Mouse (Mus musculus) forebrain, embryonic 10.5 days (tissue): ENCODE results near the gene Agap1. TPM values are rescaled to one million over a fixed set of nuclear protein-coding genes. Genes with fewer than 3 reads are reported as not detected.

Source experiments
- DNase-seq: peaks from one replicate; pipeline ENCODE4 v3.0.0-alpha.2; 2017; ENCODE audit warnings: low spot score; ENCODE audit errors: extremely low spot score
- H3K27ac ChIP-seq: fragments of 300-500 bp; sonication (generic); 2 replicates; pipeline ENCODE4 v1.5.1; 2016; ENCODE audit warnings: mild to moderate bottlenecking
- H3K27me3 ChIP-seq: fragments of 300-500 bp; sonication (generic); 2 replicates; pipeline ENCODE4 v1.6.1; 2016; ENCODE audit warnings: mild to moderate bottlenecking; ENCODE audit not compliant: poor library complexity, severe bottlenecking
- H3K36me3 ChIP-seq: fragments of 300-500 bp; sonication (generic); replicated peaks from 2 replicates; pipeline ENCODE4 v1.6.1; 2016; ENCODE audit warnings: mild to moderate bottlenecking, moderate library complexity
- H3K4me1 ChIP-seq: fragments of 300-500 bp; sonication (generic); 2 replicates; pipeline ENCODE4 v1.6.1; 2016
- H3K4me3 ChIP-seq: fragments of 300-500 bp; sonication (generic); 2 replicates; pipeline ENCODE4 v1.5.1; 2016; ENCODE audit warnings: mild to moderate bottlenecking, moderate library complexity
- H3K9me3 ChIP-seq: fragments of 300-500 bp; sonication (generic); 2 replicates; pipeline ENCODE4 v1.6.1; 2016; ENCODE audit warnings: mild to moderate bottlenecking, moderate library complexity
- WGBS: fragments of 180-500 bp; shearing (Covaris S2); methylation state at CpG from one replicate; pipeline ENCODE4 v1.1.7; 2016; 5-methylcytosine and 5-hydroxymethylcytosine counted together
- polyA plus RNA-seq: library from polyadenylated mRNA; unstranded; fragments of >200 nt; fragmentation: Nextera tagmentation; extraction: Ambion mirVana; gene quantifications from 2 replicates; pipeline ENCODE4 v1.2.1, GENCODE M21; 2016

Gene Agap1
- polyA plus RNA-seq, 1 experiment from 2014 or later = 14.3 TPM

DNA sequence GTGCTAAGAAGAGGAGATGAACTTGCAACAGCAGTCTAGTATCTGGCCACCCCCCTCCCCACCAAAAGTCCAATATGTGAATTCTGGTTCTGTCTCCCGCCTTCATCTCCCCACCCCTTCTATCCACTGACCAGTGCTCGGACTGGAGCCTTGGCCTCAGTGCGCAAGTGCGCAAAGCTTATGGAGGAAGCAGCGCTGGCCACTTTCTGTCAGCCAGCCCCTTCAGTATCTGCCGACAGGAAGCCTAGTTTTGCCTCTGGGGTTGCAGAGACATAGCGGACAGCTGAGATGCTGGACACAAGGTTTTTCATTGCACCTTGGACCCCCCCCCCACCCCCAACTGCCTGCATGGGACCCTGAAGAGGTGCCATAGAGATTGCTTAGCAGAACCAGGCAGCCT lies 467.7 kb downstream of the Agap1 start:
- Histone ChIP-seq H3K4me1 (peaks cover 60% of the 10 kb centered on the region), H3K4me3 (peak overlapping the region; percentile 43)

DNA sequence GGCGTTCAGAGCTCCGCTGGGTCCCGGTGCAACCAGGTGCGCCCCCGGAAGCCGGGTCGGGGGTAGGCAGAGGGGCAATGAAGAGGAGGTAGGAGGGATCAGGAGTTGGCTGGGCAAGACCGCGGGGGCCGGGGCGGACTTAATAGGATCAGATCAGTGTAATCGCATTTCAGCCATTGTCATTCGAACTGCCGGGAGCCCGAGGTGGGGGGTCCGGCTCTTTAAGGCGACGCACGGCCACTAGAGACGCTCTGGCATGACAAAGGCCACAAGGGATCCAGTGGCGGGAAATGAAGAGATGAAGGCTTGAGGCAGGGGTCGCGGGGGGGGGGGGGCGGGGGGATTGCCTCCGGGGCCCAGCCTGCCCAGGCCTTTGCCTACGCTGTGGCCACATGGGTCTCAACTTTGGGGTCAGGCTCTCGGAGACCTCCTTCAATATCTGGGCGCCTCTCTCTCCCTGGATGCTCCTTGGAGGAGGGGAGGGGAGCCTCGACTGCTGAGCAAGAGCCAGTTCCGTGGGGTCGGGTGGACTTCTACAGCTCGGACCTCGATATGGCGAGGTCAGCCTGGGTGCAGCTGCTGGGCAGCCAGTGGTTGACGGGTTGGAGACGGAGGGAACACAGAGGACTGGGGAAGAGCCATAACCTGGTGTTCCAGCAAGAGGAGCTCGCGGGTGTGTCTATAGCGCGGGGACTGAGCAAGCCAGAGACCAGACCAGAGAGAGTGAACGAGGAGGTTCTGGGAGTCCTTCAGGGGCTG lies 468.5 kb downstream of the Agap1 start:
- WGBS = under 1% methylated on average over 41 of the region's 41 CpGs
- Histone ChIP-seq H3K4me3 (peak overlapping the region; percentile 43), H3K27me3 (peaks cover 100% of the 10 kb centered on the region), H3K27ac (peak overlapping the region; percentile 58), H3K9me3 (peaks cover 11% of the 10 kb centered on the region), H3K36me3 (no peaks in the 10 kb centered on the region), H3K4me1 (peaks cover 64% of the 10 kb centered on the region)
- peak; percentile 53 for DNase-seq

More for the DNA sequence above, 467.7 kb downstream of the Agap1 start:
- peak; percentile 53 for DNase-seq
- Histone ChIP-seq H3K27me3 (peaks cover 100% of the 10 kb centered on the region), H3K9me3 (peaks cover 11% of the 10 kb centered on the region), H3K36me3 (no peaks in the 10 kb centered on the region), H3K27ac (0 out of 2 replicates have a peak overlapping the region, but pooled peaks have one; percentile 58)
- WGBS = 2% methylated on average over 7 of the region's 7 CpGs

DNA sequence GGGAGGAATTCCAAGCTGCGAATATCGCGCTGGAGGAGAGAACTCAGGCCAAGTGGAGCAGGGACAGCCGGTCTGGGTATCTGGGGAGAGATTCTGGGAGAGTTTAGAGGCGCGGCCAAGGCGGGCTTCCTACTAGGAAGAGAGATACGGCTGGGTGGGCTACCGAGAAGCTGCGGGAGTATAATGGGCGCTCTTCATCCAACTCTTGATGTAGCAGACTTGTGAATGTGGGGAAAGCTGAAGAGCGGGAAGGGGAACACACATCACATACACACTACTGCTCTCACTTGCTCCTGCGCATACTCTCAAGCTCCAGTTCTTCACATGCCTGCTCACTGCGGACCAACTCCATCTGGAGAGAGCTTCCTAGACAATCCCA lies 469.0 kb downstream of the Agap1 start:
- Histone ChIP-seq H3K4me1 (peaks cover 64% of the 10 kb centered on the region), H3K36me3 (no peaks in the 10 kb centered on the region), H3K27me3 (peaks cover 100% of the 10 kb centered on the region), H3K4me3 (peak overlapping the region; percentile 43), H3K27ac (0 out of 2 replicates have a peak overlapping the region, but pooled peaks have one; percentile 58), H3K9me3 (peaks cover 7% of the 10 kb centered on the region)
- no peak for DNase-seq
- WGBS = 2% methylated on average over 14 of the region's 14 CpGs

DNA sequence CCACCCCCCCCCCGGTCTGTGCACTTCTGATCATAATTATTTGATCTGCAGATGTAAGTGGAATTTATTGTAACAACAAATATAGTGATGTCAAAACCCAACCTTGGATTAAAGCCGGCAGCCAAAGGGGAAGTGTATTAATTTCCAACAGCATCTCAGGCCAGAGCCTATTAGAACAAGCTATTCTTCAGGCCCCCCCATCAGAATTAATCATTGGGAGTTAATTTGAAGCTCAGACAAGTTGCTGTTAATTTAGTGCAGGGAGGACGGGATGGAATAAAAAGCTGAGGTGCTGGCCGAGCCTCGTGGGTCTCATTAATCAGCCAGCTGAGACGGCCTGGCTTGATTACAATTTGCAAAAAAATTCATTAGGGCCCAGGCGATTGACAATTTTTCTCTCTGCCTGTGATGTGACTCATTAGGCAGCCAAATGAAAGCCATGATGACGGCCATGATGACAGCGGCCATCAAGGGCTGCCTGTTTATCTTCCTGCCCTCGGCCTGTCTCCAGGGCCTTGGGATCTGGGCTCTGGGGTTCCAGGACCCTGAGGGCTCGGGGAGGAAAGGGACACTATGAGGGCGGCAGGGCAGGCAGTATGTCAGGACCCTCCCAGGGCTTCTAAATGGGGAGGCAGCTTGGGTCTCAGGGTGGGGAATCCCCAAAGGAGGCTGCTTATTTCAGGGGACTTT lies 471.0 kb downstream of the Agap1 start:
- 8% methylated on average over 12 of the region's 12 CpGs for WGBS
- no peak overlapping the region for H3K27ac ChIP-seq
- peaks cover 100% of the 10 kb centered on the region for H3K27me3 ChIP-seq
- H3K4me1 ChIP-seq = peaks cover 84% of the 10 kb centered on the region
- H3K36me3 ChIP-seq = no peaks in the 10 kb centered on the region
- H3K4me3 ChIP-seq = no peak overlapping the region
- peak; percentile 29 for DNase-seq
- H3K9me3 ChIP-seq = no peaks in the 10 kb centered on the region

DNA sequence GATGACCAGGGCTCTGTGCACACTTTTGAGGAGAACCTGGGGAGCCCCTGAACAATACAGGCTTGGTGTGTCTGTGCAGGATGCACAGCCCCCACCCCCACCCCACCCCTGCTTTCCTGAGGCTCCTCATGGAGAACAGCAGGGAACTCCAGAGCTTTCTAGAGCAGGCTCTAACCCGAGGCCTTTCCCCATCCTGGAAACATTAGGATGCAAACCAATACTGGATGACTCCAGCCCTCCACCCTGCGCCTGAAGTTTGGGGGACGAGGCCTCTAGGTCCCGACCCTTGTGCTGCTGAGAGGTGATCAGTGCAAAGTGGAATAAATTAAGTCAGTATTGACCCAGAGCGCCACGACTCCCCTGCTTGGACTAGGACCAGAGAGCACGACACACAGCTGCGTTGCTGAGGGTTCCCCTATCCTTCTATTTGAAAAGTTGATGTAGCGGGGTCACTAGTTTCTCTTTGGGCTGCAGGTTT lies 472.0 kb downstream of the Agap1 start:
- Histone ChIP-seq H3K9me3 (no peaks in the 10 kb centered on the region), H3K36me3 (no peaks in the 10 kb centered on the region), H3K4me3 (peak overlapping the region; percentile 37), H3K4me1 (peaks cover 93% of the 10 kb centered on the region), H3K27ac (no peak overlapping the region), H3K27me3 (peaks cover 100% of the 10 kb centered on the region)
- peak; percentile 45 for DNase-seq
- WGBS = 1% methylated on average over 9 of the region's 9 CpGs

DNA sequence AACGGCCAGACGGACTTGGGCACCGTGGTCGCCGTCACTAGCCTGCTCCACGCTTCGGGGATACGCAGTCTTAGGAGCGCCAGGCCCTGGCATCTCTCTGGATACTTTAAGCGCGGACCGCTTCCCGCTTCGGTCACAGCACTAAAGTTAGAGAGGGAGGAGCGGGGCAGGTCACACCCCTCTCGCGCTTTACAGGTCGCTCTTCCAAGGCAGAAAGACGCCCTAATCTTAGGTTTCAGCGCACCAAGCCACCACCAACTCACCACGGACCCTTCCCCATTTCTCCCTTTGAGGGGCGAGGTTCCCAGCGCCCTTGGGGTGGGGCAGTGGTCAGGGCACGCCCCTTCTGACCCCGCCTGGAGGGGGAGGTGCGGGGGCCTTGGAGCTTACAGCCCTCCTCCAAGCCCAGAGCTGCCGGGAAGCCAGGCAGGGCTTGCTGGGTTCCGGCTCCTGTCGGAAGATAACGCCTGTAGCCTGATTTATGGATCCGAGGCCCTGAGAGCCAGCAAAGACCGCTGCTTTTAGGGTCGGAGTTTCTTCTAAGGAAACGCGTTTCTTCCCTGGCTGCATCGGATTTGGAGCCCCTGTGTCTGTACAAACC lies 472.6 kb downstream of the Agap1 start:
- no peak overlapping the region for H3K27ac ChIP-seq
- WGBS = under 1% methylated on average over 36 of the region's 36 CpGs
- peak overlapping the region; percentile 37 for H3K4me3 ChIP-seq
- no peaks in the 10 kb centered on the region for H3K9me3 ChIP-seq
- peaks cover 93% of the 10 kb centered on the region for H3K4me1 ChIP-seq
- no peak for DNase-seq
- no peaks in the 10 kb centered on the region for H3K36me3 ChIP-seq
- H3K27me3 ChIP-seq = peaks cover 100% of the 10 kb centered on the region

DNA sequence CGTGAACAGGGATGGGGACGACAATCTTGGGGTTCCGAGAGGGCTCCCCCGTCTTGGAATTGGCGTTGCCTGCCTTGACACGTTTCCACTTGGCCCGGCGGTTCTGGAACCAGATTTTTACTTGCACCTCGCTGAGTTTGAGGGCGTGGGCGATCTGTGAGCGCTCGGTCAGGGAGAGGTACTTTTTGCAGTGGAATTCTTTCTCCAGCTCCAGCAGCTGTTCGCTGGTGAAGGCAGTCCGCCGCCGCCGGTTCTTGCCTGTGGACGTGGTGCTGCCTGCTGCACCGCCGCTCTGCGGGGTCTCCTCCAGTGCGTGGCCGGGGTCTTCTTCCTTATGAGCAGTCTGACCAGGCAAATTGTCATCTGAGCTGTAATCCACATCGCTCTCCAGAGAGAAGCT lies 474.1 kb downstream of the Agap1 start:
- H3K27ac ChIP-seq = no peak overlapping the region
- DNase-seq = no peak
- H3K4me3 ChIP-seq = peak overlapping the region; percentile 59; the same call in 1 of the 2 replicates
- peaks cover 100% of the 10 kb centered on the region for H3K27me3 ChIP-seq
- H3K4me1 ChIP-seq = peaks cover 93% of the 10 kb centered on the region
- no peaks in the 10 kb centered on the region for H3K9me3 ChIP-seq
- no peaks in the 10 kb centered on the region for H3K36me3 ChIP-seq
- WGBS = under 1% methylated on average over 25 of the region's 25 CpGs

DNA sequence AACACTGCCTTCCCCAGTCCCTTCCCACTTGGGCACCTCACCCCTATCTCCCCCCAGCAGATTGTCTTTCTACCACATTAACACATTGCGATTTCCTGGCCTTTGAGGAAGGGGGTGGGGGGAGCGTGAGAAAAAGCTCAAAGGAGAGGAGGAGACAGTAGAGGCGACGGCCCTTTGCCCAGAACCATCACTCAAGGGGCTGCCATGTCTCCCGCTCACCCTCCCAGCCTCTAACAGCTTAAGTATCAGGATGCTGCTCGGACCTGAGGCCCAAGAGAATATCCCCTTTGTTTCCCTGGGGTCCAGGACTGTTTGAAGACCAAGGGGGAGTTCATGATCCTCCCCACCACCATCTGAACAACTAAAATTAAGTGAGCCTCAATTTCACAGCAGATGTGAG lies 474.6 kb downstream of the Agap1 start:
- peaks cover 94% of the 10 kb centered on the region for H3K4me1 ChIP-seq
- no peaks in the 10 kb centered on the region for H3K9me3 ChIP-seq
- peaks cover 100% of the 10 kb centered on the region for H3K27me3 ChIP-seq
- WGBS = under 1% methylated on average over 6 of the region's 6 CpGs
- DNase-seq = peak; percentile 42
- peak overlapping the region; percentile 59 for H3K4me3 ChIP-seq
- H3K27ac ChIP-seq = no peak overlapping the region
- no peaks in the 10 kb centered on the region for H3K36me3 ChIP-seq

DNA sequence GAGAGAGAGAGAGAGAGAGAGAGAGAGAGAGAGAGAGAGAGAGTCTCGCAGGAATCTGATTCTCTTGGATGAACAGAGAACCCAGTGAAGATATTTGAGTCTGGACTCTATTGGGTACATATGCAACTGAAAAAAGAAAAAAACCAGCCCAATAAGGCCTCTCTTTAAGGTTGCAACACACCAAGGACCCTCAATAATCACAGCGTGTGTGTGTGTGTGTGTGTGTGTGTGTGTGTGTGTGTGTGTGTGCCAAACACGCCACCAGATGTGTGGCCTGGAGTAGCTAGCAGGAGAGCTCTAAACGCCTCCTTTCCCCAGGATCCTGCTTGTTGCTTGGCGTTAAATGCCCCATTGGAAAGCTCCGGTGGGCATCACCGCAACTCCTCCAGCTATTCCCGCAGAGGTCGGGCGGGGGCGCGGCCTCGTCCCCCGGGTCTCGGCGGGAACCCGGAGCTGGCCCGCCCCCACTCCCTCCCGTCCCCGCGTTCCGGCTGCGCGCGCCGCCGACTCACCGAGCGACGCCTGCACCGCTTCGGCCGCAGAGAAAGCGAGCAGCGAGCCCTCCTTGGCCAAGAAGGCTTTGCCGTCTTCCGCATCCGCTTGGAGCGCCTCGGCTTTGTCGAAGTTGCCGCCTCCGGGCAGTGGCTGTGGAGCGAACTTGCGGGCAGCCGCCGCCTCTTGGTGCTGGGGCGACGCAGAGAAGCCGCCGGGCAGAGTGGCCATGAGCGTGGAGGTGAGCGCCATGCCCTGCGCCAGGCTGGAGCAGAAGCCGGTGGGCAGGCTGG lies 475.3 kb downstream of the Agap1 start:
- Histone ChIP-seq H3K4me1 (peaks cover 94% of the 10 kb centered on the region), H3K27me3 (peaks cover 100% of the 10 kb centered on the region), H3K9me3 (no peaks in the 10 kb centered on the region), H3K27ac (peak overlapping the region; percentile 71), H3K4me3 (peak overlapping the region; percentile 59), H3K36me3 (no peaks in the 10 kb centered on the region)
- WGBS = under 1% methylated on average over 55 of the region's 55 CpGs
- DNase-seq = peak; percentile 70

DNA sequence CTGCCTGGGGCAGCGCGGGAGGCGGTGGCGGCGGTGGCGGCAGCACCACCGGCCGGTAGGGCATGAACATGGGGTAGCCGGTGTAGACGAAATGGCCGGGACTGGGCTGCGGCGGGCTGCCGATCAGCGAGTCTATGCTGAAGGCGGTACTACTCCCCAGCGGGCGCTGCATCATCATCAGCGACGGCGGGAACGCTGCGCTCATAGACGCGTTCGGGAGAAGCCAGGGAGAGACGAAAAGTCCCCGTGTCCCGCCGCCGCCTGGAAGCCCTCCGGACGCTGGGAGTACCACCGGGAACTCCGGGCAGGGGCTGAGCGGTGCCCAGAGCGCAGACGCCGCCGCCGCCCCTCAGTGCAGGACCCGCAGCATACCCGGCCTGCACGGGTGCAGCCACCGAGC lies 475.9 kb downstream of the Agap1 start:
- Histone ChIP-seq H3K9me3 (no peaks in the 10 kb centered on the region), H3K36me3 (no peaks in the 10 kb centered on the region), H3K4me1 (peaks cover 94% of the 10 kb centered on the region), H3K4me3 (peak overlapping the region; percentile 59), H3K27ac (peak overlapping the region; percentile 71), H3K27me3 (peaks cover 100% of the 10 kb centered on the region)
- DNase-seq = no peak
- WGBS = under 1% methylated on average over 45 of the region's 45 CpGs

DNA sequence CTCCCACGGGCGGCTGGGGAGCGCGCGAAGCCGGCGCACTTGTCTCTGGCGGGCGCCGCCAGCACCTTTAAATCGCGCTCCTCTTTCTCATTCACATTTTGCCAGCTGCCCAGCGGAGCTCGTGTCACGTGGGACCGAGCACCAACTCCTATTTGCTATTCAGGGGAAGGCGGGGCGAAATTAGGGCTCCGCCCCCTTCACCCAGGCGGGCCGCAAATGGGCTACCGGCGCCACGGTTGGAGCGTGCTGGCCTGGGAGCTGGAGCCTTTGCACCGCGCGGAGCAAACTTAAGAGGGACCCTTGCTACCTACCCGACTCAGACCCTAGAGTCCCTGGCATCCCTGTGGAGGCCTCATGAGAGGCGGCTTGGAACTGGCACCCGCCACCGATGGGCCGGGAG lies 476.5 kb downstream of the Agap1 start, which contains the start of gene Gbx2:
Gene Gbx2, minus strand, starts transcription at position 60 of the 400 bp plus-strand sequence.
- H3K4me1 ChIP-seq = peaks cover 94% of the 10 kb centered on the region
- H3K36me3 ChIP-seq = no peaks in the 10 kb centered on the region
- H3K27me3 ChIP-seq = peaks cover 100% of the 10 kb centered on the region
- WGBS = under 1% methylated on average over 33 of the region's 33 CpGs
- H3K4me3 ChIP-seq = peak within 1 kb of the TSS; percentile 59
- peak; percentile 90 for DNase-seq
- peak within 1 kb of the TSS; percentile 71 for H3K27ac ChIP-seq
- H3K9me3 ChIP-seq = no peaks in the 10 kb centered on the region

DNA sequence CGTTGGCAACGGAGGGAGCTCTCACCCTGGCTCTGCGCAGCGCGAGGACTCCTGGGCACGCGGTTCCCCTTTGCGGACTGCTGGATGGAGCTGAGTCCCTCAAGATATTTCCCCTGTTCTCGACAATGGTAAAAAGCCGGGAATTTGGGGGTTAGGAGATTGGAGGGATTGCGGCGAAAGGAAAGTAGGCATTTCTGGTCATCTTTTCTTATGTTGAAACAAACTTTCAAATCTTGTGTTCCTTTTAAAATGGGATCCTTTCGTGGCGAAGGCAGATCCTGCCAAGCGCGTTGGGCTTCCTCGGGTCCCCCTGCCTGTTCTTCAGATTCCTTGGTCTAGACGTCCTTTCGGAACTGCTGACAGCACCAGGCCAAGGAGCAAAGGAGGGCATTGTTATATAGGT lies 477.4 kb downstream of the Agap1 start:
- 1% methylated on average over 19 of the region's 19 CpGs for WGBS
- Histone ChIP-seq H3K4me1 (peaks cover 89% of the 10 kb centered on the region), H3K27me3 (peaks cover 100% of the 10 kb centered on the region), H3K4me3 (peak overlapping the region; percentile 5; the same call in 1 of the 2 replicates), H3K36me3 (no peaks in the 10 kb centered on the region), H3K27ac (no peak overlapping the region), H3K9me3 (no peaks in the 10 kb centered on the region)
- peak; percentile 45 for DNase-seq
